Mouse (Mus musculus) cerebellum, adult 2 months (tissue): ENCODE results near the gene Olfr1013. TPM values are rescaled to one million over a fixed set of nuclear protein-coding genes. Genes with fewer than 3 reads are reported as not detected.

Experiments used
- DNase-seq, 2 experiments: peaks; one replicate each; pipeline ENCODE4 v3.0.0; 2021
- H3K27ac ChIP-seq: fragments of 200-500 bp; 2 replicates; pipeline ENCODE4 v1.5.1; 2012; ENCODE audit warnings: low read length, control low read depth, inconsistent platforms; ENCODE audit not compliant: insufficient read depth
- H3K27me3 ChIP-seq: fragments of 200-500 bp; 2 replicates; pipeline ENCODE4 v1.6.1; 2012; ENCODE audit warnings: inconsistent platforms, mild to moderate bottlenecking, low read length, moderate library complexity; ENCODE audit not compliant: control insufficient read depth, insufficient read depth
- H3K4me1 ChIP-seq: fragments of 200-500 bp; 2 replicates; pipeline ENCODE4 v1.6.1; 2011; ENCODE audit warnings: low read length; ENCODE audit not compliant: control insufficient read depth, insufficient read depth
- H3K4me3 ChIP-seq: fragments of 200-500 bp; replicated peaks from 2 replicates; pipeline ENCODE3; 2011; ENCODE audit warnings: mild to moderate bottlenecking, low read depth, low read length, control low read depth; ENCODE audit not compliant: insufficient read depth
- CTCF ChIP-seq: fragments of 200-500 bp; IDR thresholded peaks from 2 replicates; pipeline ENCODE4 v1.5.1; 2011; ENCODE audit warnings: low read depth, mild to moderate bottlenecking, control low read depth, low read length, moderate library complexity, borderline replicate concordance; ENCODE audit not compliant: insufficient read depth
- POLR2A ChIP-seq: fragments of 200-500 bp; IDR thresholded peaks from 2 replicates; pipeline ENCODE4 v1.6.1; 2011; ENCODE audit warnings: low read length, control low read depth, borderline replicate concordance; ENCODE audit not compliant: insufficient read depth
- polyA plus RNA-seq: library from polyadenylated mRNA; depleted of rRNA; stranded (reverse); fragments of >200 nt; gene quantifications from 2 replicates; pipeline ENCODE4 v1.2.3, GENCODE M21; 2012; rRNA removed

Olfr1013 gene
- polyA plus RNA-seq, 1 experiment, result not detected

DNA sequence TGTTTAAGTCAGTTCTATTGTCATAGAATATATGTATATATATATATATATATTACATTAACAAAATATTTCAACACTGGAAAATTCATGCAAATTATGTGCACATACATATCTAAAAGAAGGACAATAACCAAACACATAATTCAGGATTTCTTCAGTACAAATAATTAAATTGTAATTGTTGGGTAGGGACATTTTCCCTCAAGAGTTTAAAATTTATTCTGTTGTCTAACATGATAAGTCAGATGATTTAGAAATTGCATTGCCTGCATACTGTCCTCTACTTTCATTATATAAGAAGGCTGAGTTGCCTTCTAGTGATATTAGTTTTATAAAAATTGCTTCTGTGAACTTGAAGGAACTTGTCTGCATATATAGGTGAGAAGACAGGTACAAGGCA is 51.3 kb downstream of the Olfr1013 start, which contains the start of gene Olfr1018:
Gene Olfr1018, plus strand, starts transcription at position 301 of the 400 bp plus-strand sequence.
- Histone ChIP-seq H3K27ac (no peak within 1 kb of the TSS), H3K27me3 (no peaks in the 10 kb centered on the region), H3K4me3 (no peak within 1 kb of the TSS), H3K4me1 (no peaks in the 10 kb centered on the region)
- no peak for DNase-seq
- TF ChIP-seq CTCF, result no peak
- TF ChIP-seq POLR2A, result no peak

Other genes with a start within 250 kb of the Olfr1013 start
- gene 4833423E24Rik, start 248.1 kb upstream of the Olfr1013 start, polyA plus RNA-seq, result 0.11 and 0.13 TPM in 2 replicates
- not detected in 2 replicates for gene Olfr996, start 187.9 kb upstream of the Olfr1013 start, polyA plus RNA-seq
- gene Olfr998, start 178.2 kb upstream of the Olfr1013 start, polyA plus RNA-seq, result not detected in 2 replicates
- not detected in 2 replicates for gene Olfr1000, start 155.2 kb upstream of the Olfr1013 start, polyA plus RNA-seq
- gene Olfr1002, start 116.4 kb upstream of the Olfr1013 start, polyA plus RNA-seq, result not detected in 2 replicates
- gene Olfr154, start 102.6 kb upstream of the Olfr1013 start, polyA plus RNA-seq, result not detected in 2 replicates
- not detected in 2 replicates for gene Olfr1006, start 88.3 kb upstream of the Olfr1013 start, polyA plus RNA-seq
- gene Olfr1008, start 77.7 kb upstream of the Olfr1013 start, polyA plus RNA-seq, result not detected in 2 replicates
- not detected in 2 replicates for gene Olfr1009, start 51.7 kb upstream of the Olfr1013 start, polyA plus RNA-seq
- gene Olfr1012, start 4.3 kb upstream of the Olfr1013 start, polyA plus RNA-seq, result not detected in 2 replicates
- not detected in 2 replicates for gene Olfr1014, start 5.6 kb downstream of the Olfr1013 start, polyA plus RNA-seq
- not detected in 2 replicates for gene Olfr1015, start 14.9 kb downstream of the Olfr1013 start, polyA plus RNA-seq
- gene Olfr1016, start 35.4 kb downstream of the Olfr1013 start, polyA plus RNA-seq, result not detected in 2 replicates
- not detected in 2 replicates for gene Olfr1018, start 51.4 kb downstream of the Olfr1013 start, polyA plus RNA-seq
- not detected in 2 replicates for gene Olfr1019, start 78.4 kb downstream of the Olfr1013 start, polyA plus RNA-seq
- not detected in 2 replicates for gene Olfr1020, start 79.9 kb downstream of the Olfr1013 start, polyA plus RNA-seq
- not detected in 2 replicates for gene Olfr1022, start 101.5 kb downstream of the Olfr1013 start, polyA plus RNA-seq
- gene Olfr1023, start 118.5 kb downstream of the Olfr1013 start, polyA plus RNA-seq, result not detected in 2 replicates
- gene Olfr1024, start 138.0 kb downstream of the Olfr1013 start, polyA plus RNA-seq, result not detected in 2 replicates
- gene Olfr1025-ps1, start 148.1 kb downstream of the Olfr1013 start, polyA plus RNA-seq, result not detected in 2 replicates
- gene Olfr1026, start 154.5 kb downstream of the Olfr1013 start, polyA plus RNA-seq, result not detected in 2 replicates
- not detected in 2 replicates for gene Olfr1028, start 183.3 kb downstream of the Olfr1013 start, polyA plus RNA-seq
- gene Olfr1029, start 206.8 kb downstream of the Olfr1013 start, polyA plus RNA-seq, result not detected in 2 replicates
- gene Olfr1030, start 212.2 kb downstream of the Olfr1013 start, polyA plus RNA-seq, result not detected in 2 replicates
- not detected in 2 replicates for gene Olfr1031, start 223.2 kb downstream of the Olfr1013 start, polyA plus RNA-seq
- not detected in 2 replicates for gene Olfr1032, start 238.4 kb downstream of the Olfr1013 start, polyA plus RNA-seq